Mouse (Mus musculus) stomach, postnatal 0 days (tissue): ENCODE results near the gene Ube2f.

Source experiments
- CTCF ChIP-seq: IDR thresholded peaks from 2 replicates; pipeline ENCODE4 v1.5.1; 2016; ENCODE audit warnings: antibody characterized with exemption, low read depth, mild to moderate bottlenecking, moderate library complexity
- EP300 ChIP-seq: optimal IDR thresholded peaks from 2 replicates; pipeline ENCODE3; 2016; ENCODE audit warnings: antibody characterized with exemption

GRCm38 (mm10) chr1:91272260-91272659, 22.2 kb downstream of the Ube2f start:
- TF ChIP-seq CTCF (no peak), EP300 (no peak)
